Mouse (Mus musculus): ENCODE results near the gene Tbr1. TPM values are rescaled to one million over a fixed set of nuclear protein-coding genes. Genes with fewer than 3 reads are reported as not detected.

The Tbr1 gene
- polyA plus RNA-seq, 1 experiment from 2014 or later, result 0.38 TPM

GRCm38 (mm10) chr2:61808776-61809175 lies 6.0 kb downstream of the Tbr1 start:
- H3K4me3 ChIP-seq (ENCODE audit: low read depth, low read length), result no peak overlapping the region
- ATAC-seq (ENCODE audit: low read depth) (no peak), DNase-seq (ENCODE audit: low spot score) (peak; percentile 12)
- H3K36me3 ChIP-seq (ENCODE audit: control insufficient read depth, insufficient read depth, low read length), result no peaks in the 10 kb centered on the region
- no peak overlapping the region for H3K27ac ChIP-seq (replicated peaks; ENCODE audit: low read depth, low read length)
- H3K4me2 ChIP-seq (ENCODE audit: low read depth, low read length), result no peak overlapping the region
- peaks cover 88% of the 10 kb centered on the region for H3K27me3 ChIP-seq (replicated peaks; ENCODE audit: control insufficient read depth, insufficient read depth, low read length)
- 3% methylated on average over 6 of the region's 6 CpGs for WGBS
- H3K4me1 ChIP-seq (ENCODE audit: control insufficient read depth, insufficient read depth, low read length), result peaks cover 2% of the 10 kb centered on the region; the same call in 1 of the 2 replicates
- H3K9me3 ChIP-seq (ENCODE audit: control insufficient read depth, low read length), result no peaks in the 10 kb centered on the region
- H3K9ac ChIP-seq (ENCODE audit: low read depth, low read length), result no peak overlapping the region

- no peak overlapping the region for H3K9ac ChIP-seq (ENCODE audit: low read depth, low read length)
- H3K9me3 ChIP-seq (ENCODE audit: control insufficient read depth, low read length), result no peaks in the 10 kb centered on the region
- peaks cover 88% of the 10 kb centered on the region for H3K27me3 ChIP-seq (replicated peaks; ENCODE audit: control insufficient read depth, insufficient read depth, low read length)
- H3K36me3 ChIP-seq (ENCODE audit: control insufficient read depth, insufficient read depth, low read length), result no peaks in the 10 kb centered on the region
- H3K4me3 ChIP-seq (ENCODE audit: low read depth, low read length), result no peak overlapping the region
- H3K4me1 ChIP-seq (ENCODE audit: control insufficient read depth, insufficient read depth, low read length), result no peaks in the 10 kb centered on the region
- H3K27ac ChIP-seq (replicated peaks; ENCODE audit: low read depth, low read length), result no peak overlapping the region
- no peak for DNase-seq (ENCODE audit: low spot score)
- 5% methylated on average over 1 of the region's 1 CpGs for WGBS
- ATAC-seq (ENCODE audit: low read depth), result no peak
- H3K4me2 ChIP-seq (ENCODE audit: low read depth, low read length), result no peak overlapping the region
Observed at GRCm38 (mm10) chr2:61809381-61809780, 6.7 kb downstream of the Tbr1 start.

- Histone ChIP-seq H3K4me3 (ENCODE audit: low read depth, low read length) (no peak overlapping the region), H3K9ac (ENCODE audit: low read depth, low read length) (no peak overlapping the region), H3K4me2 (ENCODE audit: low read depth, low read length) (no peak overlapping the region), H3K27ac (replicated peaks; ENCODE audit: low read depth, low read length) (no peak overlapping the region), H3K27me3 (replicated peaks; ENCODE audit: control insufficient read depth, insufficient read depth, low read length) (peaks cover 83% of the 10 kb centered on the region), H3K36me3 (ENCODE audit: control insufficient read depth, insufficient read depth, low read length) (no peaks in the 10 kb centered on the region), H3K4me1 (ENCODE audit: control insufficient read depth, insufficient read depth, low read length) (peaks cover 3% of the 10 kb centered on the region; the same call in 1 of the 2 replicates), H3K9me3 (ENCODE audit: control insufficient read depth, low read length) (no peaks in the 10 kb centered on the region)
- WGBS, result 36% methylated on average over 4 of the region's 4 CpGs
- ATAC-seq (ENCODE audit: low read depth), result no peak
- no peak for DNase-seq (ENCODE audit: low spot score)
Observed at GRCm38 (mm10) chr2:61810751-61811150, 8.0 kb downstream of the Tbr1 start.

- Histone ChIP-seq H3K27me3 (replicated peaks; ENCODE audit: control insufficient read depth, insufficient read depth, low read length) (peaks cover 84% of the 10 kb centered on the region), H3K9me3 (ENCODE audit: control insufficient read depth, low read length) (no peaks in the 10 kb centered on the region), H3K9ac (ENCODE audit: low read depth, low read length) (0 out of 2 replicates have a peak overlapping the region, but pooled peaks have one; percentile 63), H3K4me3 (ENCODE audit: low read depth, low read length) (peak overlapping the region; percentile 46), H3K36me3 (ENCODE audit: control insufficient read depth, insufficient read depth, low read length) (no peaks in the 10 kb centered on the region), H3K4me1 (ENCODE audit: control insufficient read depth, insufficient read depth, low read length) (peaks cover 6% of the 10 kb centered on the region; the same call in 1 of the 2 replicates), H3K27ac (replicated peaks; ENCODE audit: low read depth, low read length) (no peak overlapping the region), H3K4me2 (ENCODE audit: low read depth, low read length) (peak overlapping the region; percentile 76)
- ATAC-seq (ENCODE audit: low read depth) (no peak), DNase-seq (ENCODE audit: low spot score) (no peak)
- 18% methylated on average over 8 of the region's 8 CpGs for WGBS
Observed at GRCm38 (mm10) chr2:61811163-61811506, 8.4 kb downstream of the Tbr1 start.

GRCm38 (mm10) chr2:61811507-61812421 lies 9.0 kb downstream of the Tbr1 start:
- 1% methylated on average over 26 of the region's 121 CpGs for WGBS
- Histone ChIP-seq H3K4me3 (ENCODE audit: low read depth, low read length) (peak overlapping the region; percentile 46), H3K9ac (ENCODE audit: low read depth, low read length) (peak overlapping the region; percentile 63), H3K27me3 (replicated peaks; ENCODE audit: control insufficient read depth, insufficient read depth, low read length) (peaks cover 87% of the 10 kb centered on the region), H3K36me3 (ENCODE audit: control insufficient read depth, insufficient read depth, low read length) (no peaks in the 10 kb centered on the region), H3K9me3 (ENCODE audit: control insufficient read depth, low read length) (no peaks in the 10 kb centered on the region), H3K4me1 (ENCODE audit: control insufficient read depth, insufficient read depth, low read length) (peaks cover 6% of the 10 kb centered on the region; the same call in 1 of the 2 replicates), H3K4me2 (ENCODE audit: low read depth, low read length) (peak overlapping the region; percentile 76), H3K27ac (replicated peaks; ENCODE audit: low read depth, low read length) (no peak overlapping the region)
- DNase-seq (ENCODE audit: low spot score) (peak; percentile 56), ATAC-seq (ENCODE audit: low read depth) (peak; percentile 84)

- ATAC-seq (ENCODE audit: low read depth), result no peak
- WGBS, result 5% methylated on average over 12 of the region's 12 CpGs
- H3K27me3 ChIP-seq (replicated peaks; ENCODE audit: control insufficient read depth, insufficient read depth, low read length), result peaks cover 83% of the 10 kb centered on the region
Observed at GRCm38 (mm10) chr2:61812536-61812935, 9.8 kb downstream of the Tbr1 start.

GRCm38 (mm10) chr2:61813106-61813505 lies 10.4 kb downstream of the Tbr1 start:
- ATAC-seq (ENCODE audit: low read depth) (no peak), DNase-seq (ENCODE audit: low spot score) (no peak)
- no peak overlapping the region for H3K9ac ChIP-seq (ENCODE audit: low read depth, low read length)
- 14% methylated on average over 6 of the region's 6 CpGs for WGBS
- no peak overlapping the region for H3K27ac ChIP-seq (replicated peaks; ENCODE audit: low read depth, low read length)
- no peaks in the 10 kb centered on the region for H3K9me3 ChIP-seq (ENCODE audit: control insufficient read depth, low read length)
- no peaks in the 10 kb centered on the region for H3K36me3 ChIP-seq (ENCODE audit: control insufficient read depth, insufficient read depth, low read length)
- peaks cover 6% of the 10 kb centered on the region; the same call in 1 of the 2 replicates for H3K4me1 ChIP-seq (ENCODE audit: control insufficient read depth, insufficient read depth, low read length)
- H3K4me2 ChIP-seq (ENCODE audit: low read depth, low read length), result no peak overlapping the region
- H3K27me3 ChIP-seq (replicated peaks; ENCODE audit: control insufficient read depth, insufficient read depth, low read length), result peaks cover 83% of the 10 kb centered on the region
- H3K4me3 ChIP-seq (ENCODE audit: low read depth, low read length), result no peak overlapping the region

More at GRCm38 (mm10) chr2:61812536-61812935, 9.8 kb downstream of the Tbr1 start:
- Histone ChIP-seq H3K9ac (ENCODE audit: low read depth, low read length) (peak overlapping the region; percentile 63), H3K9me3 (ENCODE audit: control insufficient read depth, low read length) (no peaks in the 10 kb centered on the region), H3K36me3 (ENCODE audit: control insufficient read depth, insufficient read depth, low read length) (no peaks in the 10 kb centered on the region), H3K27ac (replicated peaks; ENCODE audit: low read depth, low read length) (no peak overlapping the region), H3K4me3 (ENCODE audit: low read depth, low read length) (peak overlapping the region; percentile 46), H3K4me1 (ENCODE audit: control insufficient read depth, insufficient read depth, low read length) (peaks cover 6% of the 10 kb centered on the region; the same call in 1 of the 2 replicates), H3K4me2 (ENCODE audit: low read depth, low read length) (peak overlapping the region; percentile 76)
- DNase-seq (ENCODE audit: low spot score), result no peak

- no peak overlapping the region for H3K9ac ChIP-seq (ENCODE audit: low read depth, low read length)
- H3K36me3 ChIP-seq (ENCODE audit: control insufficient read depth, insufficient read depth, low read length), result no peaks in the 10 kb centered on the region
- no peak for ATAC-seq (ENCODE audit: low read depth)
- no peak overlapping the region for H3K4me2 ChIP-seq (ENCODE audit: low read depth, low read length)
- peaks cover 80% of the 10 kb centered on the region for H3K27me3 ChIP-seq (replicated peaks; ENCODE audit: control insufficient read depth, insufficient read depth, low read length)
- DNase-seq (ENCODE audit: low spot score), result no peak
- H3K9me3 ChIP-seq (ENCODE audit: control insufficient read depth, low read length), result no peaks in the 10 kb centered on the region
- H3K27ac ChIP-seq (replicated peaks; ENCODE audit: low read depth, low read length), result no peak overlapping the region
- H3K4me3 ChIP-seq (ENCODE audit: low read depth, low read length), result no peak overlapping the region
- H3K4me1 ChIP-seq (ENCODE audit: control insufficient read depth, insufficient read depth, low read length), result peaks cover 6% of the 10 kb centered on the region; the same call in 1 of the 2 replicates
- WGBS, result 18% methylated on average over 1 of the region's 1 CpGs
Observed at GRCm38 (mm10) chr2:61813521-61813920, 10.8 kb downstream of the Tbr1 start.
